Comparison of ENCODE assay signal across 9 mouse cellular contexts in genomic region chr4:117527952-117528351, GRCm38 (mm10). TPM values are rescaled to one million over a fixed set of nuclear protein-coding genes. Genes with fewer than 3 reads are reported as not detected.
DNase-seq lines count a peak whose midpoint lies in the region; ATAC-seq and TF ChIP-seq lines count a peak whose summit lies in the region.
"Had no signal": no experiment of that assay in that cellular context is flagged by ENCODE, and none has a peak within 500 bp of the region (broad histone marks: within the 10 kb centered on the region; RNA-seq: fewer than 3 reads in every experiment).

No protein-coding gene starts in this region.

- no peaks in the 10 kb centered on the region; the same call in 1 of the 2 replicates for H3K27me3 ChIP-seq in heart, adult 2 months (ENCODE audit: control insufficient read depth, insufficient read depth, low read length)
- peaks cover 10% of the 10 kb centered on the region for H3K27me3 ChIP-seq in heart, embryonic 11.5 days (ENCODE audit: control insufficient read depth, insufficient read depth, low read length)
- H3K27me3 ChIP-seq in midbrain, postnatal 0 days (ENCODE audit: insufficient read depth, low read length): no peaks in the 10 kb centered on the region
- H3K27me3 ChIP-seq: embryonic facial prominence, embryonic 12.5 days had no signal

- H3K4me2 ChIP-seq in heart, embryonic 11.5 days: no peak overlapping the region
- H3K4me2 ChIP-seq in midbrain, postnatal 0 days (ENCODE audit: low read depth, low read length, poor library complexity, severe bottlenecking): no peak overlapping the region
- H3K4me2 ChIP-seq: embryonic facial prominence, embryonic 12.5 days had no signal

- intact Hi-C loops in heart, adult 2 months (cut with DNase I): loop anchor here (1.0 kb wide), 2 partner anchors 204 to 258 kb away; no protein-coding TSS in a partner anchor

- no peak for TF ChIP-seq POLR2A in heart, adult 2 months (IDR thresholded peaks at IDR 0.05; ENCODE audit: insufficient read depth, low read depth, low read length)

- no peak overlapping the region for H3K4me3 ChIP-seq in heart, adult 2 months
- no peak overlapping the region for H3K4me3 ChIP-seq in heart, embryonic 11.5 days (ENCODE audit: low read depth, low read length)
- no peak overlapping the region for H3K4me3 ChIP-seq in midbrain, postnatal 0 days (ENCODE audit: low read depth, low read length)
- H3K4me3 ChIP-seq: embryonic facial prominence, embryonic 12.5 days had no signal

- peak; percentile 84 for TF ChIP-seq CTCF in heart, adult 2 months (IDR thresholded peaks at IDR 0.05)
- TF ChIP-seq CTCF in midbrain, postnatal 0 days (IDR thresholded peaks at IDR 0.05): peak; percentile 68

- no peak for ATAC-seq in heart, embryonic 11.5 days (replicated peaks; ENCODE audit: insufficient number of reproducible peaks, low FRiP score, low TSS enrichment)
- ATAC-seq in midbrain, postnatal 0 days (ENCODE audit: low FRiP score): no peak

- TF ChIP-seq EP300 in heart, adult 2 months (IDR thresholded peaks at IDR 0.05; ENCODE audit: insufficient read depth, low read depth, low read length): 0 out of 2 replicates have a peak, but pooled peaks have one; percentile 18

- H3K9me3 ChIP-seq in heart, embryonic 11.5 days (replicated peaks; ENCODE audit: control insufficient read depth, low read length): no peaks in the 10 kb centered on the region
- no peaks in the 10 kb centered on the region for H3K9me3 ChIP-seq in midbrain, postnatal 0 days (ENCODE audit: low read length)
- H3K9me3 ChIP-seq: embryonic facial prominence, embryonic 12.5 days had no signal

- no peaks in the 10 kb centered on the region for H3K79me2 ChIP-seq in heart, adult 2 months (replicated peaks; ENCODE audit: control insufficient read depth, insufficient read depth, low read length)

- H3K4me1 ChIP-seq in heart, adult 2 months (ENCODE audit: control insufficient read depth, insufficient read depth, low read length): no peaks in the 10 kb centered on the region
- H3K4me1 ChIP-seq in heart, embryonic 11.5 days (ENCODE audit: control insufficient read depth, insufficient read depth, low read length): no peaks in the 10 kb centered on the region
- no peaks in the 10 kb centered on the region for H3K4me1 ChIP-seq in midbrain, postnatal 0 days (ENCODE audit: insufficient read depth, low read length)

- DNase-seq in heart, adult 2 months: peak; percentile 30 to 61
- DNase-seq in CD4-positive helper T cell, adult 2 months (ENCODE audit: low read depth, low spot score): peak; percentile 41
- peak; percentile 15 for DNase-seq in adrenal gland, adult 8-10 months
- peak; percentile 29 to 35 for DNase-seq in frontal cortex, postnatal 36 days (ENCODE audit: low spot score in 2 of 2)
- DNase-seq in layer of hippocampus, postnatal 10 days (ENCODE audit: low spot score in 2 of 2): peak; percentile 49 to 52
- peak; percentile 36 for DNase-seq in midbrain, postnatal 0 days (ENCODE audit: low spot score)
- DNase-seq in thymus, postnatal 36 days: peak; percentile 63 to 65

- H3K36me3 ChIP-seq in heart, adult 2 months (ENCODE audit: control insufficient read depth, insufficient read depth, low read length): no peaks in the 10 kb centered on the region
- no peaks in the 10 kb centered on the region for H3K36me3 ChIP-seq in heart, embryonic 11.5 days (ENCODE audit: control insufficient read depth, insufficient read depth, low read length)
- H3K36me3 ChIP-seq in midbrain, postnatal 0 days (ENCODE audit: insufficient read depth, low read length): no peaks in the 10 kb centered on the region
- H3K36me3 ChIP-seq: embryonic facial prominence, embryonic 12.5 days had no signal

- H3K27ac ChIP-seq in heart, adult 2 months: no peak overlapping the region
- H3K27ac ChIP-seq in heart, embryonic 11.5 days (ENCODE audit: low read depth, low read length): no peak overlapping the region
- no peak overlapping the region for H3K27ac ChIP-seq in midbrain, postnatal 0 days (ENCODE audit: low read depth, low read length)
- H3K27ac ChIP-seq: embryonic facial prominence, embryonic 12.5 days had no signal

- WGBS in heart, adult 2 months: 20% methylated on average over 1 of the region's 1 CpGs
- 15% methylated on average over 1 of the region's 1 CpGs for WGBS in heart, embryonic 11.5 days (ENCODE audit: insufficient replicate concordance)
- 42% methylated on average over 1 of the region's 1 CpGs for WGBS in midbrain, postnatal 0 days

- H3K9ac ChIP-seq in heart, adult 2 months (ENCODE audit: low read depth, low read length): no peak overlapping the region
- H3K9ac ChIP-seq in heart, embryonic 11.5 days (ENCODE audit: low read depth, low read length): no peak overlapping the region
- H3K9ac ChIP-seq in midbrain, postnatal 0 days (replicated peaks; ENCODE audit: low read length, poor library complexity, severe bottlenecking): no peak overlapping the region
- H3K9ac ChIP-seq: embryonic facial prominence, embryonic 12.5 days had no signal

RNA-seq across cellular contexts. Expression of gene Eri3, which starts 22.2 kb away (rescaled TPM):
- total RNA-seq in heart, adult 2 months (2021): 10 to 100 TPM; 82.0 to 82.2 TPM
- 78.0 and 90.4 TPM in 2 replicates for polyA plus RNA-seq in heart, adult 2 months (2012; rRNA removed)
- polyA plus RNA-seq in heart, embryonic 11.5 days (2014; fragmentation: Nextera tagmentation; extraction: Ambion mirVana): 98.9 and 102 TPM in 2 replicates
- total RNA-seq in adrenal gland, adult 8-10 months (2022): 100 to 1,000 TPM in 1 of 4 experiments, 10 to 100 TPM in 3; 73.0 to 105 (median 81.5) TPM
- 100 to 1,000 TPM; 217 to 237 TPM for total RNA-seq in layer of hippocampus, postnatal 10 days (2021)
- 275 and 291 TPM in 2 replicates for total RNA-seq in midbrain, postnatal 0 days (2014; rRNA removed)
- 323 and 326 TPM in 2 replicates for polyA plus RNA-seq in midbrain, postnatal 0 days (2015; fragmentation: Nextera tagmentation; extraction: Ambion mirVana)

RNA-seq across cellular contexts. Expression of gene Rnf220, which starts 31.1 kb away (rescaled TPM):
- 10 to 100 TPM; 32.3 to 33.2 TPM for total RNA-seq in heart, adult 2 months (2021)
- 41.4 and 58.5 TPM in 2 replicates for polyA plus RNA-seq in heart, adult 2 months (2012; rRNA removed)
- 32.4 and 35.4 TPM in 2 replicates for polyA plus RNA-seq in heart, embryonic 11.5 days (2014; fragmentation: Nextera tagmentation; extraction: Ambion mirVana)
- 100 to 1,000 TPM in 3 of 4 experiments, 10 to 100 TPM in 1; 95.3 to 135 (median 115) TPM for total RNA-seq in adrenal gland, adult 8-10 months (2022)
- total RNA-seq in layer of hippocampus, postnatal 10 days (2021): 100 to 1,000 TPM; 129 to 148 TPM
- 174 and 192 TPM in 2 replicates for total RNA-seq in midbrain, postnatal 0 days (2014; rRNA removed)
- polyA plus RNA-seq in midbrain, postnatal 0 days (2015; fragmentation: Nextera tagmentation; extraction: Ambion mirVana): 115 and 122 TPM in 2 replicates
